ENCODE assay signal across 8 mouse cellular contexts in genomic region chrX:102250891-102251170, GRCm38 (mm10). TPM values are rescaled to one million over a fixed set of nuclear protein-coding genes. Genes with fewer than 3 reads are reported as not detected.
DNase-seq lines count a peak whose midpoint lies in the region; ATAC-seq and TF ChIP-seq lines count a peak whose summit lies in the region.

No protein-coding gene starts in this region.

- TF ChIP-seq POLR2A in ES-Bruce4 (IDR thresholded peaks at IDR 0.05; ENCODE audit: insufficient read depth, low read length), result no peak

- H3K4me3 ChIP-seq in heart, embryonic 11.5 days (ENCODE audit: low read depth, low read length), result peak overlapping the region; percentile 59
- H3K4me3 ChIP-seq in ES-Bruce4 (ENCODE audit: low read depth, low read length), result peak overlapping the region; percentile 77
- peak overlapping the region; percentile 46 for H3K4me3 ChIP-seq in forebrain, postnatal 0 days (ENCODE audit: low read depth, low read length)
- peak overlapping the region; percentile 64 for H3K4me3 ChIP-seq in midbrain, embryonic 10.5 days

- no peaks in the 10 kb centered on the region for H3K9me3 ChIP-seq in heart, embryonic 11.5 days (replicated peaks; ENCODE audit: control insufficient read depth, low read length)
- H3K9me3 ChIP-seq in ES-Bruce4 (replicated peaks; ENCODE audit: control insufficient read depth, insufficient read depth, low read length, poor library complexity, severe bottlenecking), result no peaks in the 10 kb centered on the region
- no peaks in the 10 kb centered on the region for H3K9me3 ChIP-seq in forebrain, postnatal 0 days (ENCODE audit: low read length)
- H3K9me3 ChIP-seq in midbrain, embryonic 10.5 days (replicated peaks), result no peaks in the 10 kb centered on the region; the same call in 1 of the 2 replicates

- WGBS in heart, embryonic 11.5 days (ENCODE audit: insufficient replicate concordance), result 13% methylated on average over 24 of the region's 24 CpGs
- 19% methylated on average over 24 of the region's 24 CpGs for WGBS in forebrain, postnatal 0 days
- WGBS in midbrain, embryonic 10.5 days, result 24% methylated on average over 24 of the region's 24 CpGs

- no peak for ATAC-seq in heart, embryonic 11.5 days (replicated peaks; ENCODE audit: insufficient number of reproducible peaks, low FRiP score, low TSS enrichment)
- no peak for ATAC-seq in forebrain, postnatal 0 days
- ATAC-seq in CD4-positive, CD25-positive, alpha-beta regulatory T cell, adult 4 months, result no peak

- H3K36me3 ChIP-seq in heart, embryonic 11.5 days (ENCODE audit: control insufficient read depth, insufficient read depth, low read length), result no peaks in the 10 kb centered on the region
- no peaks in the 10 kb centered on the region for H3K36me3 ChIP-seq in ES-Bruce4 (ENCODE audit: control insufficient read depth, insufficient read depth, low read length, poor library complexity, severe bottlenecking)
- H3K36me3 ChIP-seq in forebrain, postnatal 0 days (ENCODE audit: insufficient read depth), result no peaks in the 10 kb centered on the region
- no peaks in the 10 kb centered on the region for H3K36me3 ChIP-seq in midbrain, embryonic 10.5 days

- H3K27me3 ChIP-seq in heart, embryonic 11.5 days (ENCODE audit: control insufficient read depth, insufficient read depth, low read length), result peaks cover 46% of the 10 kb centered on the region
- H3K27me3 ChIP-seq in ES-Bruce4 (ENCODE audit: control insufficient read depth, insufficient read depth, low read length, poor library complexity, severe bottlenecking), result peaks cover 22% of the 10 kb centered on the region
- H3K27me3 ChIP-seq in forebrain, postnatal 0 days (ENCODE audit: insufficient read depth, low read length), result no peaks in the 10 kb centered on the region
- H3K27me3 ChIP-seq in midbrain, embryonic 10.5 days (ENCODE audit: low read depth, poor library complexity, severe bottlenecking), result peaks cover 99% of the 10 kb centered on the region

- H3K9ac ChIP-seq in heart, embryonic 11.5 days (ENCODE audit: low read depth, low read length), result peak overlapping the region; percentile 76
- H3K9ac ChIP-seq in ES-Bruce4 (ENCODE audit: low read depth, poor library complexity, severe bottlenecking), result peak overlapping the region; percentile 63
- no peak overlapping the region for H3K9ac ChIP-seq in forebrain, postnatal 0 days

- H3K4me1 ChIP-seq in heart, embryonic 11.5 days (ENCODE audit: control insufficient read depth, insufficient read depth, low read length), result no peaks in the 10 kb centered on the region
- no peaks in the 10 kb centered on the region for H3K4me1 ChIP-seq in ES-Bruce4 (ENCODE audit: control insufficient read depth, insufficient read depth, low read length)
- H3K4me1 ChIP-seq in forebrain, postnatal 0 days (ENCODE audit: insufficient read depth), result no peaks in the 10 kb centered on the region
- H3K4me1 ChIP-seq in midbrain, embryonic 10.5 days, result peaks cover 22% of the 10 kb centered on the region

- H3K27ac ChIP-seq in heart, embryonic 11.5 days (ENCODE audit: low read depth, low read length), result peak overlapping the region; percentile 68
- H3K27ac ChIP-seq in ES-Bruce4 (ENCODE audit: insufficient read depth, low read length), result no peak overlapping the region
- no peak overlapping the region for H3K27ac ChIP-seq in forebrain, postnatal 0 days (ENCODE audit: low read depth, low read length)
- H3K27ac ChIP-seq in midbrain, embryonic 10.5 days (replicated peaks), result peak overlapping the region; percentile 71; the same call in 1 of the 2 replicates

- TF ChIP-seq EP300 in ES-Bruce4 (IDR thresholded peaks at IDR 0.05; ENCODE audit: insufficient read depth, low read depth, low read length), result no peak

- TF ChIP-seq CTCF in ES-Bruce4 (IDR thresholded peaks at IDR 0.05; ENCODE audit: low read depth, low read length), result no peak
- TF ChIP-seq CTCF in forebrain, postnatal 0 days (IDR thresholded peaks at IDR 0.05; ENCODE audit: low read depth), result no peak

- DNase-seq in heart, adult 11 months, result no peak
- DNase-seq in forebrain, postnatal 0 days, result peak; percentile 2
- DNase-seq in midbrain, embryonic 10.5 days (ENCODE audit: low spot score), result peak; percentile 41
- no peak for DNase-seq in layer of hippocampus, adult 18-20 months (ENCODE audit: low spot score in 2 of 2)
- no peak for DNase-seq in urinary bladder, postnatal 14 days (ENCODE audit: low spot score)

- peak overlapping the region; percentile 69 for H3K4me2 ChIP-seq in heart, embryonic 11.5 days
- peak overlapping the region; percentile 89 for H3K4me2 ChIP-seq in forebrain, postnatal 0 days (ENCODE audit: low read depth)

RNA-seq across cellular contexts. Expression of gene Cited1, which starts 1.1 kb away (rescaled TPM):
- polyA plus RNA-seq in heart, embryonic 11.5 days (2014; fragmentation: Nextera tagmentation; extraction: Ambion mirVana), result 913 and 967 TPM in 2 replicates
- 9.5 and 10.7 TPM in 2 replicates for polyA plus RNA-seq in ES-Bruce4 (2011; ENCODE audit: insufficient read depth, insufficient read length, low read depth, missing spikeins)
- total RNA-seq in forebrain, postnatal 0 days (2014; rRNA removed), result 7.2 and 7.5 TPM in 2 replicates
- 7.1 and 9.5 TPM in 2 replicates for polyA plus RNA-seq in forebrain, postnatal 0 days (2015; fragmentation: Nextera tagmentation; extraction: Ambion mirVana)
- 9.4 and 12.5 TPM in 2 replicates for polyA plus RNA-seq in midbrain, embryonic 10.5 days (2016; fragmentation: Nextera tagmentation; extraction: Ambion mirVana)
- 1 to 10 TPM; 1.5 to 1.8 TPM for total RNA-seq in layer of hippocampus, adult 18-20 months (2021)
- polyA plus RNA-seq in CD4-positive, CD25-positive, alpha-beta regulatory T cell, adult 4 months (2017; shearing (Covaris generic)), result not detected

Comparison
In these comparisons a context has a peak if more than half of its experiments do, and no peak if none do; other contexts are left out.
1. H3K27ac ChIP-seq: peak in heart, embryonic 11.5 days (single experiment) and midbrain, embryonic 10.5 days (single experiment); none in ES-Bruce4 (single experiment) and forebrain, postnatal 0 days (single experiment).
2. DNase-seq: peak in forebrain, postnatal 0 days (single experiment) and midbrain, embryonic 10.5 days (single experiment); none in heart, adult 11 months (single experiment), layer of hippocampus, adult 18-20 months (0 of 2) and urinary bladder, postnatal 14 days (single experiment).
3. RNA of gene Cited1, which starts 1.1 kb away (polyA plus RNA-seq): 913 to 967 TPM in heart, embryonic 11.5 days; 9.4 to 12.5 TPM in midbrain, embryonic 10.5 days, 7.1 to 9.5 TPM in forebrain, postnatal 0 days, 9.5 to 10.7 TPM in ES-Bruce4 and not detected in CD4-positive, CD25-positive, alpha-beta regulatory T cell, adult 4 months; every median in the first group is over 10 times any median in the second.
4. Peak in every context shown above with its lines, with median percentiles within 50 percentile points of each other: H3K4me3 ChIP-seq.